Mouse (Mus musculus): Measurements from ENCODE around the gene Cbfa2t3.

- TF ChIP-seq CTCF (IDR thresholded peaks at IDR 0.05; ENCODE audit: low read depth) (no peak), EP300 (optimal IDR thresholded peaks at IDR 0.05) (no peak)
Observed at GRCm38 (mm10) chr8:122737071-122737470, 38.2 kb upstream of the Cbfa2t3 start.

All from stomach, postnatal 0 days (tissue).